Mouse (Mus musculus) left cerebral cortex, postnatal 4 days (tissue): ENCODE data around the gene Cnn1. TPM values are rescaled to one million over a fixed set of nuclear protein-coding genes. Genes with fewer than 3 reads are reported as not detected.
A peak's percentile ranks its signal among the peaks of the same experiment; 100 is the strongest.
"Not testable (repeated sequence)": the region's sequence is repeated elsewhere in the genome, so short reads cannot be mapped to it uniquely, and the experiment has no call there.

Source experiments
- DNase-seq: peaks from one replicate; pipeline ENCODE4 v3.0.0-alpha.2; 2022
- intact Hi-C: fragments of 180-260 bp; cut with DNase I; formaldehyde crosslinking; loops from one replicate; pipeline ENCODE4 v1.15.1; 2025
- total RNA-seq, 2 experiments: library from RNA; stranded (reverse); gene quantifications; 2 replicates each; pipeline ENCODE4 v1.2.3; 2021

The Cnn1 gene
- total RNA-seq, 2 experiments from 2014 or later: 0.44 TPM; not detected in 1

DNA sequence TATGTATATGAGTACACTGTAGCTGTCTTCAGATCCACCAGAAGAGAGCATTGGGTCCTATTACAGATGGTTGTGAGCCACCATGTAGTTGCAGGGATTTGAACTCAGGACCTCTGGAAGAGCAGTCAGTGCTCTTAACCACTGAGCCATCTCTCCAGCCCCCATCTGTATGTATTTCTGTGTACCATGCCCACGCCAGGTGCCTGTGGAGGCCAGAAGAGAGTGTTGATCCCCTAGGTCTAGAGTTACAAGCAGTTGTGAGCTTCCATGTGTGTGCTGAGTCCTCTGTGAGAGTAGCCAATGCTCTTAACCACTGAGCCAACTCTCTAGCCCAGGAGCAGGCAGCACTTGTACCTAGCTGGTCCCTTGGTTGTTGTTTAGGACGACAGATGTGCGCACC lies 25.2 kb downstream of the Cnn1 start:
- intact Hi-C loops: no loop called here
- no peak for DNase-seq

DNA sequence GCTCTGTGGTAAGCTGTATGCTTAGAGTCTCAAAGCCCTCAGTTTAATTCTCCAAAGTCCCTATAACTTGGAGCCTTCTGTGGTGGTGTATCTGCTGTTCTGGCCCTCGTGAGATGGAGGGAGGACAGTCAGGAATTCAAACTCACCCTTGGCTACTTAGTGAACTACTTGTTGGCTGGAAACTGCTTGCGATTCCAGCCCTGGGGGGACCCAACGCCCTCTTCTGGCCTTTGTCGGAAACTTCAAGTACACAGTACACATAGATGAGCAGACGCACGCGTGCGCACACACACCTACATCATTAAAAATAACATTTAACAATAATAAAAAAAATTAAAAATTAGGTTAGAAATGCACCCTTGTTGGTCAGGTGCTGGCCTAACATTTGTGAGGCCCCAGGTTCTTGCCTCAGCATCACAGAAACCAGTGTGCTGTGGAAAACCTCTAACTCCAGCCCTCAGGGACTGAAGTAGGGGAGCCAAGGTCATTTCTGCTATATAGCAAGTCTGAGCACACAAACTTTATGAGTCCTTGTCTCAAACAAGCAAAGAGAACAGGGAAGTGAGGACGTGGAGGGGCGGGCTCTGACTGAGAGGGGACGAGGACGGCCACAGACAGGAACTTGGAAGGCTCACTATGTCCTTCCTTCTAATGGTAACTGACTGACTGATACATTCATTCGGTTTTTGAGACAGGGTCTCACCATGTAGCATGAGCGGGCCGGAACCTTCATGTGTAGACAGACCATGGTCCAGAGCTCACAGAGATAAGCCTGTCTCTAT lies 26.4 kb downstream of the Cnn1 start:
- DNase-seq: no peak
- intact Hi-C loops: no loop called here

DNA sequence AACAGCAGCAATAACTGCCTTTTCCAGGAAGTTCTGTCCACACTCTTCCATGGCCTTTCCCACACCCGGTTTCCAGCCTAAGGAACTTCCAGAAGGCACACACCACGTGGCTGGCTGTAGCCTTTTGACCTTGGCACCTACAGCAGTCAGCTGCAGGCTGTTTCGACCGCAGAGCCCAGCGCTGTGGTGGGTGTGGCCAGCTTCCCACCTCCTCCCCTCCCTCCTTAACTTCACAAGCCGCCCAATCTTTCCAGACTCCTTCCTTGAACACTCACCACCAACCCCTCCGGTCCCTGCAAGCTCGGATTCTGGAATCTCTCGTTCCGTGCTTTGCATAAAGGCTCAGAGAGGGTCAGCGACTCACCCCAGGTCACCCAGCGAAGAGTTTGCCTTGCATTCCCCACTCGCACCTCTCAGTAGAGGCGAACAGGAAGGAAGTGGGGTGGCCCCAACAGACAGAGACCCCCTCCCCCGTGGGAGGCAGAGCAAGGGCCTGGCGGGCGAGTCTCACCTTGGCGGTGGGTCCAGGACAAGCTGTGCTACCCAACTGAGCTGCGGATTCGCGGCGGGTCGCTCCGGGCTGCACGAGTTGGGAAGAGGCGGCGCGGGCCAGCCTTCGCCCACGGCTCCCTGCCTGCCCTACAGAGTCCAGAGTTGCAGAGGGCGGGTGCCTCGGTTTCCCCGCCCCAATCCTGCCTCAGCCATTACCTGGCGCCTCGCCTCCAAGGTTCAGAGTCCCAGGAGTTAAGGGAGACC lies 32.4 kb downstream of the Cnn1 start:
- no peak for DNase-seq
- intact Hi-C loops: no loop called here

DNA sequence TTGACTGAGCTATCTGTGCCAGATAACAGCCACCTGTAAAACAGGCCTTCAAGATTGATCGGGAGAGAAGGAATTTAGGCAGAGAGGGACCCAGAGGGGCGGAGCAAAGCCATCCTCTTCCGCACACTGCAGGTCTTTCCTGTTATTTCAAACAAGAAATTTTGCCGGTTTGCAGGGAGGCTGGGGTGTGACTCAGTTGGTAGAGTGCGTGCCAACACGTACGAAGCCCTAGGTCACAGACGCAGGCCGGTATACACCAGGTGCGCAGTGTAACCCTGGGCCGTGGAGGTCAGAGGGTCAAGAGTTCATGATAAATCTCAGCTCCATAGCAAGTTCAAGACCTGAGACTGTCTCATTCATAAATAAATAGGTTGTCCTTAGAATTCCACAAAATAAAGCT lies 33.2 kb downstream of the Cnn1 start:
- DNase-seq: no peak

DNA sequence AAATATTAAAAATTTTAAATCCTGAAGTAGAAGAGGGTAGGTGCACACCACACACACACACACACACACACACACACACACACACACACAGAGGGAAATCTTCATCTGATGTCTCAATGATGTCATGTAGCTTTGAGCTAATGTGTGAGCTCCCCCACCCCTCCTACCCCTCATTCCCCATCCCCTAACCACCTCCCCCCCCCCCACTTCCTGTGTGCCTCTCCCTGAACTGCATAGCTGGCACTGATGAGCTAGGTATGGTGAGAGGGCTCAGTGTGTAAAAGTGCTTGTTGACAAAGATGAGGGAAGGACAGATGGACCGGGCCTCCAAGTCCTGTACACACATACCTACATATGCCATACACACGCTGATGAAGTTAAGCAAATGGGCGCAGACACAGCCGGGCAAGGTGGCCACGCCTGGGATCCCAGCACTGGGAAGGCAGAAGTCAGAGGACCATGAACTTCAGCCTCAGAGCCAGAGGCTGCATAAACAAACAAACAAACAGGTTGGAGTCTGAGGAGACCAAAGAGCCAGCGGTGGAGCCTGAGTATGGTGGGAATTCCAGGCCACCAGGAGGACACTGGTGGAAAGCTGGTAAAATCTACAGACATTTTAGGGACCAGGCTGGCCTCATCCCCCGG lies 35.4 kb downstream of the Cnn1 start:
- intact Hi-C loops: no loop called here
- no peak for DNase-seq

More for the DNA sequence above, 33.2 kb downstream of the Cnn1 start:
- intact Hi-C loops: no loop called here

DNA sequence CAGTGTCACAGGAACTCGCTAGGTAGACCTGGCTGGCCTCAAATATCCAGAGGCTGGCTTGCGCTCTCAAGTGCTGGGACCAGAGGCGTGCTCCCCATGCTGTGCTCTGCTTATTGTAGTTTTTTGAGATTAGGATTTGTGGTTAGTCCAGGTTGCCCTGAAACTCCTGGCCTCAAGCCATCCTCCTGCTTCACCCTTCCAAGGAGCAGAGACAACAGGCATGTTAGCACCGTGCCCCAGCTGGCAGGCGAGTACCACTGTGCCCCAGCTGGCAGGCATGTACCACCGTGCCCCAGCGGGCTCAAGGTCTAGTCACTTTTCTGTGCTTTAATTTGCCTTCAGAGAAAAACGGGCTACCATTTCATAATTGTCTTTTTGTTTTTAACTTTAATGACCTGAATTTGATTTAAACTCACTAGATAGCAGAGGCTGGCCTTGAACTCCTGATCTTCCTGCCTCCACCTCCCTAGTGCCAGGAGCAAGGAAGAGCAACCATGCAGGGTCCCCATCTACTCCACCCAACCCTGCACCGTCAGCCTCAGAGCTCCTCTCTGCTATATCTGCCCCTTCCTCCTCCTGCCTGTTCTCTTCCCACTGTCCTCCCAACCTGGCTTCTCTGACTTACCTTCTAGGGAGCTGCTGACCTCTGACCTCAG lies 36.1 kb downstream of the Cnn1 start:
- peak; percentile 49 for DNase-seq
- intact Hi-C loops: no loop called here

DNA sequence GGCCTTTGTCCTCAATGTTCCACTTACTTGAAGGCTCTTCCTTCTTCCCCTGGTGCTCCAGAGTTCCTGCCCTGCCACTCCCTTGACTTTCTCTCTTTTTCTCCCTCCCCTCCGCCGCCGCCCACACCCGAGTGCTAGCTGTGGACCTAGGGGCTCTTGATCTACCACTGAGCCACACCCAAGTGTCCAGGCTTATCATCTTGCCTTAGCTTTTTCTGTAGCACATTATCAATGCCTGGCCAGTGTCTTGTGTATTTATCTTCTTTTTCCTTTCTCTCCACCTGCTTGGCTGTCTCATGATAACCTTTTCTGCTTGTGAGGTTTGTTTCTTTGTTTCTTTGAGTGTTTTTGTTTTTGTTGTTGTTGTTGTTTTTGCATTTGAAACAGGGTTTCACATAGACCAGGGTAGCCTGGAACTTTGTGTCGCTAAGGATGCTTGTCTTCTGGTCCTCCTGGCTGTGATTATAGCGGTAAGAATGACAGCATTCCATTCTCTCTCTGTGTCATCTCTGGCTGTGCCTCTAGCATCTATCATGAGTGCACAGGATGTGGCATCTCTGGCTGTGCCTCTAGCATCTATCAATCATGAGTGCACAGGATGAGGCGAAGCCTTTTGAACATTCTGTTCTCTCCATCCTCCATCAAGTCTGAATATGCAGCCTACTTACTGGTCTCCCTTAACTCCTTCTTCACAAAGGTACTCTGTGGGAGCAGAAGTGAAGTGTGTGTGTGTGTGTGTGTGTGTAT lies 36.8 kb downstream of the Cnn1 start, which contains the start of gene Acp5:
Gene Acp5 (minus strand): TSS at position 68 of the 747 bp plus-strand sequence.
- intact Hi-C loops: no loop called here
- no peak for DNase-seq

DNA sequence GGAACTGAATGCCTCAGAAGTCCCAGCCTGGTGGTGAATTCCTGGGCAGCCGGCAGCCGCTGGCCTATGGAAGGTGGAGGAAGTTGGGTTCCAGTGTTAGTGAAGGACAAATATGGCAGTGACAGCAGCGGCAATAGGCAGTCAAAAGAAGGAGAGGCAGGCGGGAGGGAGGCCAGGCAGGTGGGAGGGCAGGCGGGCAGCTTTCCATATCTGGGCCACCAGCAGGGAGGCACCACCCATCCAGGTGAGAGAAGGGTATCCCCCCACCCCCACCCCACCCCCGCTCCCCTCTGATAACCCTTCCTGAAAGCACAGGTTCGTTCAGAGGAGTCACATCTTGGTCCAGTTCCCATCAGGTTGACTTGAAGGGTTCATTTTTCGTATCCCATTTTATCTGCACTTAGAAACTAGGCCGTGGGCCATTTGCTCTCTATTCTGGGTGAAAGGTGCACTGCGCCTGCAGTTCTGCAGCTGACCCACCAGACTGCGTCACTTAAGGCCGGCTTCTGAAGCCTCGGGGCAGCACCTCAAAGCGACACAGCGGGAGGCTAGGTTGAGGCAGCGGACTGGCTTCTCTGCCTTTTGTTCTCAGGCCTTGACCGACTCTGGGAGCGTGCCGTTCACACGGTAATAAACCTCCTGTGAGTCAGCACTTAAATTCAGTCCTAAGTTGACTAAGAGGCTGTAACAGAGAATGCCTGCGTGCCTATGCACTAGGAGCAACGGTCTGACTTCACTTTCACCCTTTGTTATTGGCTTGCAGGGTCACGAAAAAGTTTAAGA lies 37.9 kb downstream of the Cnn1 start:
- intact Hi-C loops: no loop called here
- DNase-seq: no peak

DNA sequence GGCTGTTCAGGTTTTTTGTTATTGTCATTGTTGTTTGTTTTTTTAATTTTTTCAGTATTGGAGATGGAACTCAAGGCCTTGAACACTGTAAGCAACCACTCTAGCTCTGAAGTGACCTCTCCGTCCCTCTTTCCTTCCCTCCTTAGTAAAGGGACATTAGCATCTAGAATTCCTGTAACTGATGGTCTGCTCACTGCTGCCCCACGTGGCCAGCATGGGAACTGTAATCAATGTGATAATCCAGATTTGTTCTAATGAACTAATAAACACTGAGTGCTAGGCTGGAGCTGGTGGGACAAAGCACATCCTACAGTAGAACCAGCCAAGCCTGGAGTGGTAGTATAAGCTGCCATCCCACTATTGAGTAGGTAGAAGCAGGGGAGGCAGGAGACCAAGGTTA lies 39.5 kb downstream of the Cnn1 start:
- intact Hi-C loops: no loop called here
- peak; percentile 36 for DNase-seq

DNA sequence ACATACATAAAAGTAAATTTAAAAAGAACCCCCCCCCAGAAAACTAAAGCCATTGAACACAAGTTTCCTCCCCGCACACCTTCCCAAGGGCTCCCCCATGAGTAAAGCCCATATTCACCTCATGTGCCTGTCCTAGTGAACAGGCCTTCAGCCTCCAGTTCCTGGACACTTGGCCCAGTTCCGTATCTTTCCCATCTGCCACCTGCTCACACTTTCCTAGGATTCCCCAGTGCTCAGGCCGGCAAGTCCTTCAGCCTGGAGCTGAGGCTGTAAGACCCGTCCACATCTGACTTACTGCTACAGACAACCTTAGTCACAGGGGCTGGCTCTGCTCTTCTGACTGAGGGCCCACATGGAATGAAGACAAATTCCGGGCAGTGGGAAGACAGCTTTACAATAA lies 40.7 kb downstream of the Cnn1 start:
- DNase-seq: no peak
- intact Hi-C loops: no loop called here

DNA sequence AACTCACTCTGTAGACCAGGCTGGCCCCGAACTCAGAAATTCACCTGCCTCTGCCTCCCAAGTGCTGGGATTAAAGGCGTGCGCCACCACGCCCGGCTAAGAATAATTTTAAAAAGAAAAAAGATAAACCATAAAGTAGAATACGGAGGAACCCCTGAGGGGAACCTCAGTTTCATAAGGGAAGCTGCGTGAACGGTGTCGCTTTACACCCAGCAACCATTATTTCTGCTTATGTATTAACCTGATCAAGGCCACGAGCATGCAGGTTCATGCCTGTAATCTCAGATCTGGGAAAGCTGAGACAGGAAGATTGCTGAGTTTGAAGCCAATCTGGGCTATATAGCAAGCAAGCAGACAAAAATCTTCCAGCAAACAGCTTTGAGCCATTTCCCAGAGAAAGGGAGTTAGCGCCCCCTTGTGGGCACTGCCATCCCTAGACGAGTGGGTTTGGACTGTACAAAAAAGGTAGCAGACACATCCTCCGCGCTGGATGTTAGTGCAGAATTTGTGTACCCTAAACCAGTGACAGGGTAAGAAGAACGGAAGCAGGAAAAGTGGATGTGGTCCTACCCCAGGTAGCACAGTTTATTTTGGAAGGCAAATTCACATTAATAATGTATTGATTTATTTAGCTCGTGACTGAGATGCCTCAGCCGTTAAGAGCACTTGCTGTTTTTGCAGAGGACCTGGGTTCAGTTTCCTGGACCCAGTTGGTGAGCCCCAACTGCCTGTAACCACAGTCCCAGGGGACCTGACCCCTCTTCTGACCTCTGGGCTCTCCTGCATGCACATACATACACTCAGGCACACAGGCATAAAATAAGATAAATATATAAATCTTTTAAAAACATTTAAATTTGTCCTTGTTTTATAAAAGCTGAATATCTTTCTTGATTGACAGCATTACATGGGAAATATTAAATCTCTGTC lies 44.4 kb downstream of the Cnn1 start:
- intact Hi-C loops: no loop called here
- DNase-seq: peak; percentile 91

DNA sequence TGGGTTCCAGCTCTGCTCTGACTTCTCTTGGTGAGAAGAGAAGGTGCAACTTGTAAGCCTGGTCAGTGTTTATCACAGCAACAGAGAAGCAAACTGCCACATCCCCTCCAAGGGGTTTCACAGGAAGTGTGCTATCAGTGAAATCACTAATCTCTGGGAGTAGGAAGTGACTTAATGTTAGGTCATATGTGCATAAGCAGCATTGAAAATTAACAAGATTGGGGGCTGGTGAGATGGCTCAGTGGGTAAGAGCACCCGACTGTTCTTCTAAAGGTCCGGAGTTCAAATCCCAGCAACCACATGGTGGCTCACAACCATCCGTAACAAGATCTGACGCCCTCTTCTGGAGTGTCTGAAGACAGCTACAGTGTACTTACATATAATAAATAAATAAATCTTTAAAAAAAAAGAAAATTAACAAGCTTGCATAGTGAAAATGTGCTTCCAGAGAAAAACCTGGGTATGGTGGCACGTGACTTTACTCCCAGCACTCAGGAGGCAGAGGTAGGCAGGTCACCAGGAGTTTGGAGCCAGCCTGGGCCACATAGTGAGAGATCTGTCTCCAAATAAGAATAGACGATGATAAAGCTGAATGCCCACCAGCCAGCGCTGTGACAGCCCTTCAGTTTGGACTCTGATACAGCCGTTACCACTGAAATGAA lies 45.4 kb downstream of the Cnn1 start:
- DNase-seq: no peak
- intact Hi-C loops: no loop called here

DNA sequence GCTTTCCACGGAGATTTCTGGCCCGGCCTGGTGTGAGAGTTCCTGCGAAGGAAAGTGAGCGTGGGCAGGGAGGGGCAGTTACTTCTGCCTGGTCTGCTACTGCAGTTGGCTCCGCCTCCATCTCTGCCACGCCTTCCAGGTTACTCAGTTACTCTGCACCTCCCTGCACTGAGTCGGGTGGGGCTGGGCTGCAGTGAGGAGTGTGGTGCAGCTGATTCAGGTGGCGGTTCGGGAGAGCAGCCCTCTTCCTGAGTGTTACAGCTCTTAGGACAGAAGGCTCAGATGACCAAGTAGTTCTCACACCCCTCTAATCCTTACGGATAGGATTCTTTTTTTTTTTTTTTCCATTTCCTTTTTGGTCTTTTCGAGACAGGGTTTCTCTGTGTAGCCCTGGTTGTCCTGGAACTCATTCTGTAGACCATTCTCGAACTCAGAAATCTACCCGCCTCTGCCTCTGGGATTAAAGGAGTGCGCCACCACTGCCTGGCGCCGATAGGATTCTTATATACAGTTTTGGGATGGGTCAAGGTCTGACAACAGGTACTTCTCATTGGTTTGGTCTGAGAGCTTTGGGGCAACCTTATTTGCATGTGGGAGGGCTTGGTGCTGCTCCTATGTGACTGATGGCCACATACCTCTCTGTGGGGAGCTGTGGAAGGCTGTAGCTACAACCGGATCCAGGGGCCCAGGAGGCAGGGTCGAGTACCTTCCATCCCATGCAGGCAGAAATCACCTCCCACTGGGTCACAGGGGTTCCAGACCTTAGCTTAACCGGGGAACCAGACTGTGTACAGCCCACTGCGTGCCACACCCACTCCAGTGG lies 50.6 kb downstream of the Cnn1 start:
- intact Hi-C loops: no loop called here
- DNase-seq: no peak

DNA sequence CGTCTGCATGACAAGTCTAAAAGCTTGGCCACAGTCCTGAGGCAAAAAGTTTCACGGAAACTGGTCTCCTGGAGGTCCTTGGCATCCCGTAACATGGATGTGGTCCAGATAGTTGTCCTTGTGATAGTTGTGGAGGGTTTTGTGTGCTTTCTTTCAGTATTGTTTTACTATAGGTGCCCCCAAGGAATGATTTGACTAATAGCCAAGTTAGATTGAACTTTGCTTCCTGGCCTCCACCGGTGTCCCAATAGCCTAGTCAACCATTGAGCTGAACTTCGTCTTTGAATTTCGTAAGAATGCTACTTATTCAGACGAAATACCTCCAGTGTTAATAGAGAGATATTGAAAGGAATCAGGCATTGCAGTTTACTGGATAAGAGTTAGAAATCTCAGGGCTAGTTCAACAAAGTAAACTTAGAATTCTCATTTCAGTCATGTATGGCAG lies 51.3 kb downstream of the Cnn1 start:
- DNase-seq, intact Hi-C loops: not testable (repeated sequence)

DNA sequence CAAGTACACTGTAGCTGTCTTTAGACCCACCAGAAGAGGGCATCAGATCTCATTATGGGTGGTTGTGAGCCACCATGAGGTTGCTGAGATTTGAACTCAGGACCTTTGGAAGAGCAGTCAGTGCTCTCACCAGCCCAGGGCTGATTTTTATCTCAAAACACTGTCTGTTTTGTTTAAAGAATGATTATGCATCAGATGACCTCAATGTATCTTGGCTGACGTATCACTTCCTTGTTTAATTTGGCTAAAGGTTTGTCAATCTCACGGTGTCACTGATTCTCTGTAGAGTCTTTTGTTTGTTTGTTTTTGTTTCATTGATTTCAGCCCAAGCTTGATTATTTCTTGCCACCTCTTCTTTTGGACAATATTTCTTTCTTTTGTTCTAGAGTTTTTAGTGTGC lies 51.9 kb downstream of the Cnn1 start:
- DNase-seq: no peak
- intact Hi-C loops: no loop called here

DNA sequence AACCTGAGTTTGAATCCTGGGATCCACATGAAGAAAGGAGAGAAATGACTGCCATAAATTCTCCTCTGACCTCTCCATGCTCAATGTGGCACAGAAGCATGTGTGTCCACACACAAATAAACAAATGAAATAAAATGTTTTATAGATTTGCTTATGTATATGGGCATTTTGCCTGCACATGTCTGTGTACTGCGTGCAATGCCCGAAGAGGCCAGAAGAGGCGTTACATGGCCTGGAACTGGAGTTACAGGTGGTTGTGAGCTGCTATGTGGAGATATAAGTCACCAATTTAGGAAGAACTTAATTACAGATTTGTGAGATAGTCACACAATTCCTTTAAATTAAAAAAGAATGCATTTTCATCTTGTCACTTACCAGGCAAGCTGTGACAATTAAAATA lies 54.8 kb downstream of the Cnn1 start:
- intact Hi-C loops: no loop called here
- no peak for DNase-seq

DNA sequence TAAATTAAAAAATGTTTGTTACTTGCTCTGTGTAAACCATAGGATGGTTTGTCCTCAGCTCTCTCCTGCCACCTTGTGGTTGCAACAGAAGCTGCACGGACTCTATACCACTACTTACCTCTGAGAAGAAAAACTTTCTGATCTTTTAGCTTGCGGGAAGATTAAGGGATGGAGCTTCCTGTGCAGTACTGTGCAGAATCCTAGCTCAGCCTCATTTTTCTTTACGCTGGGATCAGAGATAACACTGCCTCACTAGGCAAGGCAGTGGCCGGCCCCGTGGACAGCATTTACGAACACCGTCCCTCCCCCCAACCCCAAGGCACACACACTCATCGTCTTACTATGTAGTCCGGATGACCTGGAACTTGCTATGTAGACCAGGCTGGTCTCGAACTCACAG lies 56.6 kb downstream of the Cnn1 start:
- intact Hi-C loops: no loop called here
- DNase-seq: peak; percentile 61
